Mouse (Mus musculus) stomach, embryonic 16.5 days (tissue): ENCODE measurements around the gene Cacnb4. TPM values are rescaled to one million over a fixed set of nuclear protein-coding genes. Genes with fewer than 3 reads are reported as not detected.

ENCODE experiments used
- ATAC-seq: fragments of 200-750 bp; cut with Nextera tagmentation; 2 replicates; pipeline ENCODE4 v1.8.0; 2017; ENCODE audit warnings: moderate number of reproducible peaks, moderate TSS enrichment; ENCODE audit not compliant: insufficient read depth, low FRiP score
- H3K27ac ChIP-seq: fragments of 300-500 bp; sonication (generic); 2 replicates; pipeline ENCODE4 v1.5.1; 2014; ENCODE audit warnings: low read length
- H3K27me3 ChIP-seq: fragments of 300-500 bp; sonication (generic); 2 replicates; pipeline ENCODE4 v1.6.1; 2014; ENCODE audit warnings: low read length, control low read depth, mixed read lengths; ENCODE audit not compliant: control insufficient read depth, insufficient read depth
- H3K36me3 ChIP-seq: fragments of 300-500 bp; sonication (generic); 2 replicates; pipeline ENCODE4 v1.6.1; 2014; ENCODE audit warnings: low read length; ENCODE audit not compliant: control insufficient read depth, insufficient read depth
- H3K4me1 ChIP-seq: fragments of 300-500 bp; sonication (generic); 2 replicates; pipeline ENCODE4 v1.6.1; 2014; ENCODE audit warnings: low read length, control low read depth, mixed read lengths; ENCODE audit not compliant: control insufficient read depth, insufficient read depth
- H3K4me2 ChIP-seq: fragments of 300-500 bp; sonication (generic); 2 replicates; pipeline ENCODE4 v1.6.1; 2014; ENCODE audit warnings: low read depth, low read length, mixed read lengths
- H3K4me3 ChIP-seq: fragments of 300-500 bp; sonication (generic); replicated peaks from 2 replicates; pipeline ENCODE4 v1.5.1; 2014; ENCODE audit warnings: mild to moderate bottlenecking, low read length
- H3K9ac ChIP-seq: fragments of 300-500 bp; sonication (generic); 2 replicates; pipeline ENCODE4 v1.6.1; 2014; ENCODE audit warnings: low read length
- H3K9me3 ChIP-seq: fragments of 300-500 bp; sonication (generic); replicated peaks from 2 replicates; pipeline ENCODE4 v1.6.1; 2016; ENCODE audit warnings: low read length, control low read depth; ENCODE audit not compliant: control insufficient read depth
- WGBS: fragments of 180-500 bp; shearing (Covaris S2); extraction: QIAGEN DNeasy Blood & Tissue Kit; methylation state at CpG from one replicate; pipeline ENCODE4 v1.1.7; 2014; 5-methylcytosine and 5-hydroxymethylcytosine counted together
- polyA plus RNA-seq: library from polyadenylated mRNA; unstranded; fragments of >200 nt; fragmentation: Nextera tagmentation; extraction: Ambion mirVana; gene quantifications from 2 replicates; pipeline ENCODE4 v1.2.1, GENCODE M21; 2015

Gene Cacnb4
- polyA plus RNA-seq, 1 experiment from 2014 or later, result 1.1 TPM

- no peak overlapping the region for H3K27ac ChIP-seq
- H3K9ac ChIP-seq, result no peak overlapping the region
- ATAC-seq, result no peak
- no peaks in the 10 kb centered on the region for H3K4me1 ChIP-seq
- H3K36me3 ChIP-seq, result no peaks in the 10 kb centered on the region
- 76% methylated on average over 8 of the region's 8 CpGs for WGBS
- no peaks in the 10 kb centered on the region for H3K9me3 ChIP-seq
- no peaks in the 10 kb centered on the region for H3K27me3 ChIP-seq
- no peak overlapping the region for H3K4me3 ChIP-seq
- no peak overlapping the region for H3K4me2 ChIP-seq
These were observed 72.0 kb downstream of the Cacnb4 start for GRCm38 (mm10) chr2:52604651-52605020.

DNA sequence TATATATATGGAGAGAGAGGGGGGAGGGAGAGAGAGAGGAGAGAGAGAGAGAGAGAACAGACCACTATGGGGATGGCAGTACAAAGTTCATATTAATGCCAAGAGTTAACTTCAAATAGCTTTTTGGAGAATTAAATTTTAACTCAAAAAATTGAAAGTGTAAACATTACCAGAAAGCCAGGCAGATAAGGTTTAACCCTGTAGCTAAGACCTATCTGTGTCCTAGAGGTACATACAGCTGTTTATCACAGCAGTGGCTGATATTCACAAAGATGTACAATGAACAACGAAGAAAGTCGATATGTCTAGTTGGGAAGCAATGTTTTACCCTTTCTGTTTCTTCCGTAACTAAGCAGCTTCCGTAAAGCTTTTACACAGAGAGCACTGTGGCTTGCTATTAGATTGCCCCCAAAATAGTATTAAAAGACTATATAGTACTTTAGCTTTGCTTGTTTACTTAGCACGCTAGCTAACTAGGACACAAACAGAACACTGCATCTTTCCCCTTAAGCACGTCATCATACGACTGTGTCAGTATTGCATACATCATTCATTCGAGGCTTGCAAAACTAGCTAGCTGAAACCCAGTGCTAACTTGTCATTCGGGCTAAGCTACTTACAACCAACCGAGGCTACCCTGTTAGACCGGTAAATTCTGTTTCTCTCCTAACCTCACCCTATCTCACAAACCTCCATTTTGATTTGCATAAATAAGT lies 72.5 kb downstream of the Cacnb4 start:
- Histone ChIP-seq H3K27ac (no peak overlapping the region), H3K36me3 (no peaks in the 10 kb centered on the region), H3K4me1 (no peaks in the 10 kb centered on the region), H3K4me3 (no peak overlapping the region), H3K4me2 (peak overlapping the region; percentile 2; the same call in 1 of the 2 replicates), H3K27me3 (no peaks in the 10 kb centered on the region), H3K9me3 (no peaks in the 10 kb centered on the region), H3K9ac (no peak overlapping the region)
- ATAC-seq, result no peak
- 70% methylated on average over 11 of the region's 11 CpGs for WGBS

GRCm38 (mm10) chr2:52603421-52603820 lies 73.2 kb downstream of the Cacnb4 start:
- 52% methylated on average over 6 of the region's 6 CpGs for WGBS
- Histone ChIP-seq H3K36me3 (no peaks in the 10 kb centered on the region), H3K27me3 (no peaks in the 10 kb centered on the region), H3K27ac (no peak overlapping the region), H3K4me1 (no peaks in the 10 kb centered on the region), H3K9ac (0 out of 2 replicates have a peak overlapping the region, but pooled peaks have one; percentile 18), H3K4me3 (no peak overlapping the region), H3K4me2 (no peak overlapping the region), H3K9me3 (no peaks in the 10 kb centered on the region)
- 0 out of 2 replicates have a peak, but pooled peaks have one; percentile 22 for ATAC-seq

DNA sequence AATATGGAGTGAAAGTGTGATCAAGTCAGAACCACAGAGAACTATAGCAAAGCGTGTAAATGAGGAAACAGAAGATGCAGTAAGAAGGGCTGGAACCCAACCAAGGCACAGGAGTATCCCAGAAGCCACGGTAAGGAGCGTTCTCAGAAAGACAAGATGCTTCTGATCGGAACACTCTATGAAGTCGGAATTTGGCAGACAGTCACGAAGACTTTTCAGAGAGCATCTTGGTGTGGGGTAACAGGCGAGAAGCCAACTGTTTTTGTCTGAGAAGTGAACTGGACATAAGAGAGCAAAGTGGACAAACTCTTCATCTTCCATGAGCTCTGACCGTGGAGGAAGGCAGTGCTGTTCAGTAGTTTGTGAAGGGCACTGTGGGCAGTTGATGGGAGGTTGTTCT lies 73.7 kb downstream of the Cacnb4 start:
- Histone ChIP-seq H3K4me1 (no peaks in the 10 kb centered on the region), H3K4me2 (no peak overlapping the region), H3K9ac (no peak overlapping the region), H3K9me3 (no peaks in the 10 kb centered on the region), H3K4me3 (no peak overlapping the region), H3K36me3 (no peaks in the 10 kb centered on the region), H3K27me3 (no peaks in the 10 kb centered on the region), H3K27ac (no peak overlapping the region)
- WGBS, result 80% methylated on average over 8 of the region's 8 CpGs
- no peak for ATAC-seq

- Histone ChIP-seq H3K9ac (no peak overlapping the region), H3K4me3 (no peak overlapping the region), H3K9me3 (no peaks in the 10 kb centered on the region), H3K4me2 (no peak overlapping the region), H3K4me1 (no peaks in the 10 kb centered on the region), H3K27me3 (no peaks in the 10 kb centered on the region), H3K27ac (no peak overlapping the region), H3K36me3 (no peaks in the 10 kb centered on the region)
- WGBS, result 66% methylated on average over 2 of the region's 2 CpGs
- ATAC-seq, result 0 out of 2 replicates have a peak, but pooled peaks have one; percentile 57
These were observed 74.4 kb downstream of the Cacnb4 start for GRCm38 (mm10) chr2:52602228-52602627.

GRCm38 (mm10) chr2:52597511-52597910 lies 79.1 kb downstream of the Cacnb4 start:
- Histone ChIP-seq H3K27me3 (no peaks in the 10 kb centered on the region), H3K36me3 (no peaks in the 10 kb centered on the region), H3K27ac (no peak overlapping the region), H3K4me2 (no peak overlapping the region), H3K4me3 (no peak overlapping the region), H3K9me3 (no peaks in the 10 kb centered on the region), H3K4me1 (no peaks in the 10 kb centered on the region), H3K9ac (no peak overlapping the region)
- ATAC-seq, result no peak

- no peak overlapping the region for H3K4me2 ChIP-seq
- no peak for ATAC-seq
- no peak overlapping the region for H3K4me3 ChIP-seq
- H3K9ac ChIP-seq, result no peak overlapping the region
- H3K36me3 ChIP-seq, result no peaks in the 10 kb centered on the region
- no peaks in the 10 kb centered on the region for H3K9me3 ChIP-seq
- H3K4me1 ChIP-seq, result peaks cover 5% of the 10 kb centered on the region; the same call in 1 of the 2 replicates
- H3K27me3 ChIP-seq, result no peaks in the 10 kb centered on the region
- WGBS, result 81% methylated on average over 8 of the region's 8 CpGs
- H3K27ac ChIP-seq, result no peak overlapping the region
These were observed 82.8 kb downstream of the Cacnb4 start for GRCm38 (mm10) chr2:52593814-52594213.

GRCm38 (mm10) chr2:52593260-52593659 lies 83.4 kb downstream of the Cacnb4 start:
- no peaks in the 10 kb centered on the region for H3K27me3 ChIP-seq
- no peak overlapping the region for H3K27ac ChIP-seq
- no peak overlapping the region for H3K9ac ChIP-seq
- H3K4me3 ChIP-seq, result no peak overlapping the region
- no peaks in the 10 kb centered on the region for H3K9me3 ChIP-seq
- H3K4me1 ChIP-seq, result peaks cover 5% of the 10 kb centered on the region; the same call in 1 of the 2 replicates
- H3K4me2 ChIP-seq, result no peak overlapping the region
- ATAC-seq, result no peak
- H3K36me3 ChIP-seq, result no peaks in the 10 kb centered on the region
- WGBS, result 62% methylated on average over 5 of the region's 5 CpGs

DNA sequence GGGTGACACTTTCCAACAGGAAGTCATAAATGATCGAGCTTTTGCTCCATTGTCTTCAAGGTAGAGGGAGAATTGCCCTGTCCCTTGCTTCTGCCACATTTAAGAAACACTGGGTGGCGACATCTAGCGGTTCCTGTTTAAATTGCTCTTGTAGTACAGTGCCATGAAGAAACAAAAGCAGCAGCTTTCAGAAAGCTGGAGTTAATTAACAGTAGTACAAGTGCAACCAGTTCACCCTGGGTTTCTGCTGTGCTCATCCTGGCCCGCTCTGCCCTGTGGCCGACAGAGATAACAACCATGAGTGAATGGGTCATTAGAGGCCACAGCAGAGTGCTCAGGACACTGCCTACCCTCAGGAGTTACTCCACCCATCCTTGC lies 85.7 kb downstream of the Cacnb4 start:
- no peak overlapping the region for H3K27ac ChIP-seq
- 2% methylated on average over 5 of the region's 5 CpGs for whole genome bisulfite sequencing
- peaks cover 5% of the 10 kb centered on the region; the same call in 1 of the 2 replicates for H3K4me1 ChIP-seq
- no peaks in the 10 kb centered on the region for H3K9me3 ChIP-seq
- H3K4me3 ChIP-seq, result no peak overlapping the region
- ATAC-seq, result no peak
- no peak overlapping the region for H3K4me2 ChIP-seq
- no peak overlapping the region for H3K9ac ChIP-seq
- no peaks in the 10 kb centered on the region for H3K27me3 ChIP-seq
- H3K36me3 ChIP-seq, result no peaks in the 10 kb centered on the region
